Mouse (Mus musculus): Measurements from ENCODE around the gene Mthfd1. TPM values are rescaled to one million over a fixed set of nuclear protein-coding genes. Genes with fewer than 3 reads are reported as not detected.

The Mthfd1 gene
- polyA plus RNA-seq, 1 experiment = 31.0 TPM

GRCm38 (mm10) chr12:76303474-76303873 lies 48.4 kb downstream of the Mthfd1 start:
- DNase-seq (ENCODE audit: low spot score) = no peak

- DNase-seq (ENCODE audit: low spot score) = no peak
Observed at GRCm38 (mm10) chr12:76304199-76304598, 49.1 kb downstream of the Mthfd1 start.

GRCm38 (mm10) chr12:76305107-76305506 lies 50.0 kb downstream of the Mthfd1 start:
- DNase-seq (ENCODE audit: low spot score) = no peak

- no peak for DNase-seq (ENCODE audit: low spot score)
Observed at GRCm38 (mm10) chr12:76306852-76307561, 51.9 kb downstream of the Mthfd1 start.

GRCm38 (mm10) chr12:76307964-76308363 lies 52.9 kb downstream of the Mthfd1 start:
- DNase-seq (ENCODE audit: low spot score) = no peak

- no peak for DNase-seq (ENCODE audit: low spot score)
Observed at GRCm38 (mm10) chr12:76308436-76308835, 53.3 kb downstream of the Mthfd1 start.

GRCm38 (mm10) chr12:76310007-76310406 lies 54.9 kb downstream of the Mthfd1 start:
- no peak for DNase-seq (ENCODE audit: low spot score)

GRCm38 (mm10) chr12:76310633-76311032 lies 55.5 kb downstream of the Mthfd1 start:
- DNase-seq (ENCODE audit: low spot score) = no peak

GRCm38 (mm10) chr12:76311227-76311626 lies 56.1 kb downstream of the Mthfd1 start:
- DNase-seq (ENCODE audit: low spot score) = no peak

GRCm38 (mm10) chr12:76311951-76312350 lies 56.9 kb downstream of the Mthfd1 start:
- DNase-seq (ENCODE audit: low spot score) = no peak

- DNase-seq (ENCODE audit: low spot score) = no peak
Observed at GRCm38 (mm10) chr12:76318282-76319212, 63.4 kb downstream of the Mthfd1 start.

- peak; percentile 40 for DNase-seq (ENCODE audit: low spot score)
Observed at GRCm38 (mm10) chr12:76324679-76325431, 69.8 kb downstream of the Mthfd1 start, which contains the start of gene Akap5. Gene Akap5, plus strand, starts transcription at chr12:76324891.

GRCm38 (mm10) chr12:76326437-76327220 lies 71.5 kb downstream of the Mthfd1 start:
- no peak for DNase-seq (ENCODE audit: low spot score)

GRCm38 (mm10) chr12:76328567-76329354 lies 73.7 kb downstream of the Mthfd1 start:
- DNase-seq (ENCODE audit: low spot score) = no peak

- DNase-seq (ENCODE audit: low spot score) = no peak
Observed at GRCm38 (mm10) chr12:76333688-76334087, 78.6 kb downstream of the Mthfd1 start.

- no peak for DNase-seq (ENCODE audit: low spot score)
Observed at GRCm38 (mm10) chr12:76335641-76336040, 80.5 kb downstream of the Mthfd1 start.

- no peak for DNase-seq (ENCODE audit: low spot score)
Observed at GRCm38 (mm10) chr12:76336111-76336965, 81.2 kb downstream of the Mthfd1 start.

GRCm38 (mm10) chr12:76341080-76341479 lies 86.0 kb downstream of the Mthfd1 start:
- DNase-seq (ENCODE audit: low spot score) = no peak

GRCm38 (mm10) chr12:76345759-76346455 lies 90.8 kb downstream of the Mthfd1 start:
- DNase-seq (ENCODE audit: low spot score) = no peak

Data from urinary bladder, adult 2 months (tissue).